Mouse (Mus musculus) MEL (cell line): ENCODE data around the gene Ryr3.

Experiments
- CTCF ChIP-seq, 3 experiments: IDR thresholded peaks in 2 of 3; conservative IDR thresholded peaks in 1 of 3; 2 replicates each; pipeline ENCODE4 v1.5.1; 2011 to 2012; ENCODE audit warnings: low read length in 3 of 3, low read depth in 2 of 3, mild to moderate bottlenecking in 2 of 3, improper control_type of control experiment in 1 of 3, inconsistent platforms in 1 of 3, mixed read lengths in 1 of 3, moderate library complexity in 1 of 3; ENCODE audit not compliant: control insufficient read depth in 1 of 3, insufficient read depth in 1 of 3, poor library complexity in 1 of 3, severe bottlenecking in 1 of 3
- EP300 ChIP-seq, 2 experiments: IDR thresholded peaks; 2 replicates each; pipeline ENCODE4 v1.6.1; 2011; ENCODE audit warnings: improper control_type of control experiment in 2 of 2, low read length in 2 of 2, low read depth in 1 of 2, mild to moderate bottlenecking in 1 of 2

- TF ChIP-seq CTCF (IDR thresholded peaks at IDR 0.05 in 2 of 3, conservative IDR thresholded peaks at IDR 0.05 in 1 of 3; ENCODE audit: control insufficient read depth in 1 of 3, insufficient read depth in 1 of 3, low read depth in 2 of 3, low read length in 3 of 3, poor library complexity in 1 of 3, severe bottlenecking in 1 of 3) (no peak), EP300 (IDR thresholded peaks at IDR 0.05; ENCODE audit: low read depth in 1 of 2, low read length in 2 of 2) (no peak)
Observed at GRCm38 (mm10) chr2:113119080-113119479, 97.8 kb downstream of the Ryr3 start.
